Mouse (Mus musculus) lung, adult 2 months (tissue): Measurements from ENCODE around the gene Atf6.

Experiments used
- CTCF ChIP-seq: fragments of 200-500 bp; IDR thresholded peaks from 2 replicates; pipeline ENCODE4 v1.5.1; 2011; ENCODE audit warnings: mild to moderate bottlenecking, low read length, control low read depth; ENCODE audit not compliant: insufficient read depth
- POLR2A ChIP-seq: fragments of 200-500 bp; IDR thresholded peaks from 2 replicates; pipeline ENCODE4 v1.6.1; 2011; ENCODE audit warnings: low read depth, mild to moderate bottlenecking, control low read depth, low read length, borderline replicate concordance; ENCODE audit errors: extremely low read depth

- TF ChIP-seq CTCF (no peak), POLR2A (no peak)
Observed at GRCm38 (mm10) chr1:170695326-170695725, 172.2 kb downstream of the Atf6 start.
